Mouse (Mus musculus) stomach, embryonic 16.5 days (tissue): ENCODE measurements around the gene Rps19bp1. TPM values are rescaled to one million over a fixed set of nuclear protein-coding genes. Genes with fewer than 3 reads are reported as not detected.

Source experiments
- ATAC-seq: fragments of 200-750 bp; cut with Nextera tagmentation; 2 replicates; pipeline ENCODE4 v1.8.0; 2017; ENCODE audit warnings: moderate number of reproducible peaks, moderate TSS enrichment; ENCODE audit not compliant: insufficient read depth, low FRiP score
- H3K27ac ChIP-seq: fragments of 300-500 bp; sonication (generic); 2 replicates; pipeline ENCODE4 v1.5.1; 2014; ENCODE audit warnings: low read length
- H3K27me3 ChIP-seq: fragments of 300-500 bp; sonication (generic); 2 replicates; pipeline ENCODE4 v1.6.1; 2014; ENCODE audit warnings: low read length, control low read depth, mixed read lengths; ENCODE audit not compliant: control insufficient read depth, insufficient read depth
- H3K36me3 ChIP-seq: fragments of 300-500 bp; sonication (generic); 2 replicates; pipeline ENCODE4 v1.6.1; 2014; ENCODE audit warnings: low read length; ENCODE audit not compliant: control insufficient read depth, insufficient read depth
- H3K4me1 ChIP-seq: fragments of 300-500 bp; sonication (generic); 2 replicates; pipeline ENCODE4 v1.6.1; 2014; ENCODE audit warnings: low read length, control low read depth, mixed read lengths; ENCODE audit not compliant: control insufficient read depth, insufficient read depth
- H3K4me2 ChIP-seq: fragments of 300-500 bp; sonication (generic); 2 replicates; pipeline ENCODE4 v1.6.1; 2014; ENCODE audit warnings: low read depth, low read length, mixed read lengths
- H3K4me3 ChIP-seq: fragments of 300-500 bp; sonication (generic); replicated peaks from 2 replicates; pipeline ENCODE4 v1.5.1; 2014; ENCODE audit warnings: mild to moderate bottlenecking, low read length
- H3K9ac ChIP-seq: fragments of 300-500 bp; sonication (generic); 2 replicates; pipeline ENCODE4 v1.6.1; 2014; ENCODE audit warnings: low read length
- H3K9me3 ChIP-seq: fragments of 300-500 bp; sonication (generic); replicated peaks from 2 replicates; pipeline ENCODE4 v1.6.1; 2016; ENCODE audit warnings: low read length, control low read depth; ENCODE audit not compliant: control insufficient read depth
- WGBS: fragments of 180-500 bp; shearing (Covaris S2); extraction: QIAGEN DNeasy Blood & Tissue Kit; methylation state at CpG from one replicate; pipeline ENCODE4 v1.1.7; 2014; 5-methylcytosine and 5-hydroxymethylcytosine counted together
- polyA plus RNA-seq: library from polyadenylated mRNA; unstranded; fragments of >200 nt; fragmentation: Nextera tagmentation; extraction: Ambion mirVana; gene quantifications from 2 replicates; pipeline ENCODE4 v1.2.1, GENCODE M21; 2015

Gene Rps19bp1
- polyA plus RNA-seq, 1 experiment from 2014 or later = 51.1 TPM

- H3K9ac ChIP-seq = no peak overlapping the region
- 75% methylated on average over 6 of the region's 6 CpGs for WGBS
- no peak overlapping the region for H3K4me3 ChIP-seq
- peaks cover 15% of the 10 kb centered on the region for H3K4me1 ChIP-seq
- H3K27ac ChIP-seq = no peak overlapping the region
- H3K4me2 ChIP-seq = no peak overlapping the region
- no peaks in the 10 kb centered on the region for H3K9me3 ChIP-seq
- no peak for ATAC-seq
- no peaks in the 10 kb centered on the region for H3K27me3 ChIP-seq
- peaks cover 31% of the 10 kb centered on the region for H3K36me3 ChIP-seq
Measured at GRCm38 (mm10) chr15:80250586-80250985, 13.5 kb downstream of the Rps19bp1 start.

GRCm38 (mm10) chr15:80249672-80250071, 14.4 kb downstream of the Rps19bp1 start:
- ATAC-seq = no peak
- H3K27me3 ChIP-seq = no peaks in the 10 kb centered on the region
- no peak overlapping the region for H3K4me3 ChIP-seq
- no peak overlapping the region for H3K4me2 ChIP-seq
- 93% methylated on average over 10 of the region's 10 CpGs for WGBS
- H3K9ac ChIP-seq = no peak overlapping the region
- no peak overlapping the region for H3K27ac ChIP-seq
- H3K9me3 ChIP-seq = no peaks in the 10 kb centered on the region
- peaks cover 15% of the 10 kb centered on the region for H3K4me1 ChIP-seq
- H3K36me3 ChIP-seq = peaks cover 31% of the 10 kb centered on the region

DNA sequence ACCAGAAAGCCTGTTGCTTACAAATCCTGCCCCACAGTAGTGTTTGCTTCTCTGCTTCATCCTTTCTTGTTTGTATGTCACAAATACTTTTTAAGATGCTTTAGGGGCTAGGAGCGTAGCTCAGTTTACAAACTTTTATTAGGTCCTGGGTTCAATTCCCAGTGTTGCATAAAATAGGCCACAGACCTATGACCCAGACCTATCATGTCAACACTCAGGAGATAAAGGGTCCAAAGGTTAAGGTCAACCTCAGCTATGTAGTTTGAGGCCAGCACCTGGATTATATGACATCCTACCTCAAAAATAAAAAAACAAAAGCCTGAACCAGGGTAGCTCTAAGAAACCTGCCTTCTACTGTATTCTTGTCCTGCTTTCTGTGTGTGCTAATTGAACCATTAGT, 15.5 kb downstream of the Rps19bp1 start:
- peaks cover 7% of the 10 kb centered on the region for H3K4me1 ChIP-seq
- WGBS = 98% methylated on average over 1 of the region's 1 CpGs

DNA sequence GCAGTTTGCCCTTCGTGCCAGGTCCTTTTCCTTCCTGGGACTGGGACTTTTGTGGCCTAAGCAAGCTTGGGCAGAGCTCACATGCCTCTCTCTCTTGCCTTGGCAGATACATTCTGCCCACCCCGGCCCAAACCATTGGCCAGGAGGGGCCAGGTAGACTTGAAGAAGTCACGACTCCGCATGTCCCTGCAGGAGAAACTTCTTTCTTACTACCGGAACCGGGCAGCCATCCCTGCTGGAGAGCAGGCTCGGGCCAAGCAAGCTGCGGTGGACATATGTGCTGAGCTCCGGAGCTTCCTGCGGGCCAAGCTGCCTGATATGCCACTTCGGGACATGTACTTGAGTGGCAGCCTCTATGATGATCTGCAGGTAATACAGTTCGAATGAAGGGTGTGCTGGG, 16.0 kb downstream of the Rps19bp1 start:
- Histone ChIP-seq H3K36me3 (peaks cover 31% of the 10 kb centered on the region), H3K9ac (no peak overlapping the region), H3K27ac (no peak overlapping the region), H3K27me3 (no peaks in the 10 kb centered on the region), H3K4me3 (no peak overlapping the region), H3K9me3 (no peaks in the 10 kb centered on the region), H3K4me2 (no peak overlapping the region), H3K4me1 (peaks cover 4% of the 10 kb centered on the region)
- no peak for ATAC-seq
- WGBS = 96% methylated on average over 12 of the region's 12 CpGs

More for the DNA sequence above, 15.5 kb downstream of the Rps19bp1 start:
- Histone ChIP-seq H3K36me3 (peaks cover 31% of the 10 kb centered on the region), H3K4me3 (no peak overlapping the region), H3K27ac (no peak overlapping the region), H3K9ac (no peak overlapping the region), H3K27me3 (no peaks in the 10 kb centered on the region), H3K4me2 (no peak overlapping the region), H3K9me3 (no peaks in the 10 kb centered on the region)
- ATAC-seq = no peak

- 90% methylated on average over 9 of the region's 9 CpGs for WGBS
- ATAC-seq = no peak
- peaks cover 3% of the 10 kb centered on the region for H3K36me3 ChIP-seq
- H3K27ac ChIP-seq = no peak within 1 kb of the TSS
- peaks cover 10% of the 10 kb centered on the region for H3K4me1 ChIP-seq
- H3K9me3 ChIP-seq = no peaks in the 10 kb centered on the region
- peak within 1 kb of the TSS; percentile 93 for H3K4me2 ChIP-seq
- peak within 1 kb of the TSS; percentile 63 for H3K4me3 ChIP-seq
- no peaks in the 10 kb centered on the region for H3K27me3 ChIP-seq
- peak within 1 kb of the TSS; percentile 81 for H3K9ac ChIP-seq
Measured at GRCm38 (mm10) chr15:80235535-80235934, 28.6 kb downstream of the Rps19bp1 start, which contains the start of gene AC140267.1. AC140267.1 (plus strand) TSS chr15:80235835.

DNA sequence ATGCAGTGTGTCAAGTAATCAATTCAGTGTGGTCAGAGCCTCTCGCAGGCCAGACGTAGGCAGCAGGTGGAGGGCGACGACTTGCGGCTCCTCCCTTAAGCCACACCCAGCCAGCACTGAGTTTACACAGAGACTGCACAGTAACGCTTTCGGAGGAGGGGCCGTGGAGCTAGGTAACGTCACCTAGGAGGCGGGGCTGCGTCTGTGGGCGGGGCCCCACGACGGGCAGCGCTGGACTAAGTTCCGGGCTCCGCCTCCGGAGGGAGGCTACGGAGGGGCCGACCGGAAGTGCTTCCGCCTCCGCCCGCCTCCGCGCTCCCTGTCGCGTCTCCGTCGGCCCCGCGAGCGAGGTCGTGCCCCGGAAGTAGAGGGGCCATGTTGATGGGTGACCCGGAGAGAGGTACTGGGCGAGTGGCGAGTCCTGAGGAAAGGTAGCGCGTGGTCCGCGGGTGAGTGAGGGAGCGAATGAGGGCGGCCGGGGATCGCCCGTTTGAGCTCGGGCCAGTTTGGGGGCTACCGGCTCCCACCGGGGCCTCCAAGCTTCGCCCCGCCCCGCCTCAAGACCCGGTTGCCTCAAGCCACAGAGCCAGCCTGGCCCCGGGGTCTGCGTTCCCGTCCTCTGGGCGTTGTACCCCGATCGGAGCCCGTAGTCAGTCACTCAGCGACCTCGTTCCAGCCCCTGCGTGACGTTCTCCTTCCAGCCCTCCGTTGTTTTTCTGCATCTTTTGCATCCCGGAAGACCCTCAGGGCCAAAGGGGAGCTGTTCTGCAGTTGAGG, 30.2 kb downstream of the Rps19bp1 start, which contains the start of gene Mief1:
Mief1 (plus strand) TSS at position 286 of the 777 bp plus-strand sequence.
- Histone ChIP-seq H3K4me3 (peak within 1 kb of the TSS; percentile 63), H3K9ac (peak within 1 kb of the TSS; percentile 81), H3K36me3 (peaks cover 3% of the 10 kb centered on the region), H3K27ac (peak within 1 kb of the TSS; percentile 89), H3K9me3 (no peaks in the 10 kb centered on the region), H3K27me3 (no peaks in the 10 kb centered on the region), H3K4me2 (peak within 1 kb of the TSS; percentile 93), H3K4me1 (peaks cover 10% of the 10 kb centered on the region)
- WGBS = under 1% methylated on average over 67 of the region's 67 CpGs
- peak; percentile 98 for ATAC-seq

- Histone ChIP-seq H3K4me2 (peak overlapping the region; percentile 51; the same call in 1 of the 2 replicates), H3K9ac (no peak overlapping the region; the same call in 1 of the 2 replicates), H3K9me3 (no peaks in the 10 kb centered on the region), H3K36me3 (peaks cover 3% of the 10 kb centered on the region; the same call in 1 of the 2 replicates), H3K27ac (peak overlapping the region; percentile 89), H3K4me1 (peaks cover 10% of the 10 kb centered on the region), H3K4me3 (no peak overlapping the region), H3K27me3 (no peaks in the 10 kb centered on the region)
- WGBS = 58% methylated on average over 4 of the region's 4 CpGs
- ATAC-seq = no peak
Measured at GRCm38 (mm10) chr15:80233053-80233452, 31.1 kb downstream of the Rps19bp1 start.

- Histone ChIP-seq H3K9ac (no peak overlapping the region), H3K4me2 (no peak overlapping the region), H3K4me1 (peaks cover 10% of the 10 kb centered on the region), H3K9me3 (no peaks in the 10 kb centered on the region), H3K27me3 (no peaks in the 10 kb centered on the region), H3K36me3 (peaks cover 3% of the 10 kb centered on the region; the same call in 1 of the 2 replicates), H3K27ac (no peak overlapping the region), H3K4me3 (no peak overlapping the region)
- 67% methylated on average over 2 of the region's 2 CpGs for WGBS
- ATAC-seq = no peak
Measured at GRCm38 (mm10) chr15:80232331-80232730, 31.8 kb downstream of the Rps19bp1 start.

DNA sequence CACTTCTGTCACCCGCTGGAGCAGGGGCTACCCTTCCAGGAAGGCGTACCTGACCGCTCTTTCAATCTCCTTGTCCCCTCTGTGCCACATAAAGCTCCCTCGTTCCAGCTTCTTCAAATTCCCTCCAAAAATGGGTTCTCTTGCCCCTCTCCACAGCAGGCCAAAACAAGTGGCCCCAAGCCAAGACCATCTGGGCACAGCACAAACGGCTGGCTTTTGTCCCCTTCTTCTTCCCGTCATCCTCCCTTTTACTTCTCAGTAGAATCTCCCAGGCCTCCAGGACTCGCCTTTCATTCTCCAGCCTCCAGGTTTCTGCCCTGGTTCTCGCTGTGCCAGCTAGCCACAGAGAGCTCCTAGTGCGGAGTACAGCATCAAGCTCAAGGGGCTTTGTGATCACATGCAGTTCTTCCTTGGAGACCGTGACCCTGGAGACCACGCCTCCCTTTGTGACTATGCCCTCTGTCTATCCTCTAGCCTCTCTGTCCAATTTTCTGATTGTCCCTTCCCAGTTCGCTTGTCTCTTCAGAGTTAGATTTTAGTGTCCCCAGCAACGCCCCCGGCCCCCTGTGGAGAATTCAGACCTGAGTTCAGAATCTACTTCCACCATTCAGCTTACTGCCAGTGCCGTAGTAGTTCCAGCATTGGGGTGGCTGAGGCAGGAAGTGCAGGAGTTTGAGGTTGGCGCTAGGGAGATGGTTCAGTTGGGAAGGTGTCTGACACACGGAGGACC, 35.9 kb downstream of the Rps19bp1 start:
- Histone ChIP-seq H3K9ac (no peak overlapping the region), H3K9me3 (no peaks in the 10 kb centered on the region), H3K27me3 (no peaks in the 10 kb centered on the region), H3K4me1 (peaks cover under 1% of the 10 kb centered on the region; the same call in 1 of the 2 replicates), H3K27ac (no peak overlapping the region), H3K36me3 (no peaks in the 10 kb centered on the region), H3K4me2 (no peak overlapping the region), H3K4me3 (no peak overlapping the region)
- ATAC-seq = no peak
- 78% methylated on average over 17 of the region's 17 CpGs for WGBS
